Mouse (Mus musculus) layer of hippocampus, adult 9-10 months (tissue): ENCODE results near the gene Gm27179.
"Not testable (repeated sequence)": the region's sequence is repeated elsewhere in the genome, so short reads cannot be mapped to it uniquely, and the experiment has no call there.

ENCODE experiments used
- DNase-seq: peaks from one replicate; pipeline ENCODE4 v3.0.0; 2022; ENCODE audit warnings: low spot score

Gm27179 gene

GRCm38 (mm10) chr14:69512449-69512848 is at the start of gene Gm27179:
Gene Gm27179 (minus strand): TSS chr14:69512549.
- not testable (repeated sequence) for DNase-seq

- DNase-seq = not testable (repeated sequence)
These were observed 45.2 kb upstream of the Gm27179 start for GRCm38 (mm10) chr14:69557550-69557949.

- DNase-seq = not testable (repeated sequence)
These were observed 44.5 kb upstream of the Gm27179 start for GRCm38 (mm10) chr14:69556820-69557219.

GRCm38 (mm10) chr14:69555110-69555831 is 42.9 kb upstream of the Gm27179 start, which contains the start of gene Entpd4b:
Gene Entpd4b (plus strand): TSS chr14:69555424.
- not testable (repeated sequence) for DNase-seq

- DNase-seq = not testable (repeated sequence)
These were observed 35.0 kb upstream of the Gm27179 start for GRCm38 (mm10) chr14:69547310-69547709.

GRCm38 (mm10) chr14:69545052-69545451 is 32.7 kb upstream of the Gm27179 start:
- not testable (repeated sequence) for DNase-seq

GRCm38 (mm10) chr14:69544033-69544432 is 31.7 kb upstream of the Gm27179 start:
- DNase-seq = not testable (repeated sequence)

GRCm38 (mm10) chr14:69542695-69543094 is 30.3 kb upstream of the Gm27179 start:
- DNase-seq = not testable (repeated sequence)

GRCm38 (mm10) chr14:69540113-69540512 is 27.8 kb upstream of the Gm27179 start:
- not testable (repeated sequence) for DNase-seq

GRCm38 (mm10) chr14:69536539-69536938 is 24.2 kb upstream of the Gm27179 start:
- DNase-seq = not testable (repeated sequence)

- DNase-seq = not testable (repeated sequence)
These were observed 13.9 kb upstream of the Gm27179 start for GRCm38 (mm10) chr14:69526202-69526601.

- not testable (repeated sequence) for DNase-seq
These were observed 10.7 kb upstream of the Gm27179 start for GRCm38 (mm10) chr14:69523001-69523400.

- DNase-seq = not testable (repeated sequence)
These were observed 8.5 kb upstream of the Gm27179 start for GRCm38 (mm10) chr14:69520810-69521209.

- not testable (repeated sequence) for DNase-seq
These were observed 5.3 kb downstream of the Gm27179 start for GRCm38 (mm10) chr14:69507000-69507399.

- not testable (repeated sequence) for DNase-seq
These were observed 9.2 kb downstream of the Gm27179 start, which contains the start of gene Gm16867 for GRCm38 (mm10) chr14:69503174-69503573. Gene Gm16867 (minus strand): TSS chr14:69503362.

GRCm38 (mm10) chr14:69502440-69503150 is 9.8 kb downstream of the Gm27179 start:
- not testable (repeated sequence) for DNase-seq

- not testable (repeated sequence) for DNase-seq
These were observed 16.1 kb downstream of the Gm27179 start for GRCm38 (mm10) chr14:69496259-69496658.

GRCm38 (mm10) chr14:69494946-69495345 is 17.4 kb downstream of the Gm27179 start:
- not testable (repeated sequence) for DNase-seq

- DNase-seq = not testable (repeated sequence)
These were observed 17.8 kb downstream of the Gm27179 start for GRCm38 (mm10) chr14:69494522-69494921.

- DNase-seq = not testable (repeated sequence)
These were observed 24.3 kb downstream of the Gm27179 start for GRCm38 (mm10) chr14:69488001-69488400.

- not testable (repeated sequence) for DNase-seq
These were observed 26.7 kb downstream of the Gm27179 start for GRCm38 (mm10) chr14:69485466-69486135.
